Mouse (Mus musculus) B cell, adult (primary cell): ENCODE data around the gene Spata31d1c. TPM values are rescaled to one million over a fixed set of nuclear protein-coding genes. Genes with fewer than 3 reads are reported as not detected.

Source experiments
- total RNA-seq: library from RNA; stranded (reverse); gene quantifications from 4 replicates; pipeline ENCODE4 v1.2.4, GENCODE M21; 2023; ENCODE audit not compliant: inconsistent age

Gene Spata31d1c
- not detected in 4 replicates for total RNA-seq

DNA sequence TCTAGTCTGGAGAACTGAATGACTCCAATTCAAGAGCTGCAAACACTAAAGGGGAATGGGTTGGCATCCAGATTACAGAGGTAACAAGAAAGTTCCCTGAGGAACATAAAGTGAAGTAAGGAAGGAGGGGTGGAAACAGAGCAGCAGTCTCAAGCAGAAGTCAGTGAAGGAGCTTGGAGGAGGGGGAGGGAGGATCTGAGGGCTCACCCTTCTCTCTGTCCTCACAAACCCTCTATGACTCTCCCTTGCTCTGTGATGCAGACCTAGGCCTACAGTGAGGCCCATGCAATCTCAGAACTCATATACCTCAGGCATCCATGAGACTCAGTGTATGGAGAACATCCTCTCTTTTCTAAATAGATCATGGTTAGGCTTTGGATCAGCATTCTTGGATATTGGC lies at the start of gene Spata31d1c:
Gene Spata31d1c, plus strand, starts transcription at position 301 of the 400 bp plus-strand sequence.

DNA sequence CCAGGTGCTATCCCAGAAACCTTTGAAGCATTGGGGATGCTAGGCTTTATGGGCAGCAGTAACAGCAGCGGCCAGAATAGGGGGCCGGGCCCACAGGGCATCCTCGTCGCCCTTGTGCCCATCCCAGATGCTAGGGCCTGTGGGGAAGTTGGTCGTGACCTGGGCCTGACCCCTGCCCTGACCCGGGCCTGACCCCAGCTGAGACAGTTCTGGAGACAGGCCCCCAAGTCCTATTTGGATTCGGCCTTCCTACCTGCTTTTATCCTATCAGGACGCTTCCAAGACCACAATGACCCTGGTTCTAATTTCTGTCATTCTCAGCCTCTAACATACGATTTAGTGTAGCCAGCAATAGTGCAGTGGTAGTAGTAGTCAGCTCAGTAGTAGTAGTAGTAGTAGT lies 19.8 kb downstream of the Spata31d1c start, which contains the start of gene Prss47:
Gene Prss47, minus strand, starts transcription at position 101 of the 400 bp plus-strand sequence.

Other genes starting within 250 kb of the Spata31d1c start
- not detected in 4 replicates for gene Cntnap3, start 129.1 kb upstream of the Spata31d1c start, total RNA-seq
- gene Spata31, start 115.7 kb upstream of the Spata31d1c start, total RNA-seq: not detected in 4 replicates
- gene Prss47, start 19.7 kb downstream of the Spata31d1c start, total RNA-seq: 0.51 to 1.1 TPM (median 0.90 TPM) in 3 of 4 replicates, not detected in the other
- 45.3 to 51.2 TPM (median 49.5 TPM) in 4 replicates for gene Mfsd14b, start 79.9 kb downstream of the Spata31d1c start, total RNA-seq
- not detected in 4 replicates for gene Olfr465-ps1, start 105.0 kb downstream of the Spata31d1c start, total RNA-seq
- gene Olfr466, start 117.2 kb downstream of the Spata31d1c start, total RNA-seq: not detected in 4 replicates
- gene Nlrp4f, start 172.9 kb downstream of the Spata31d1c start, total RNA-seq: not detected in 4 replicates
- gene Gm10775, start 226.5 kb downstream of the Spata31d1c start, total RNA-seq: not detected in 4 replicates
- 37.8 to 46.4 TPM (median 41.3 TPM) in 4 replicates for gene Zfp369, start 245.8 kb downstream of the Spata31d1c start, total RNA-seq